Mouse (Mus musculus) Muller cell, postnatal 12 days (primary cell): ENCODE data around the gene Batf2.
"Not testable (repeated sequence)": the region's sequence is repeated elsewhere in the genome, so short reads cannot be mapped to it uniquely, and the experiment has no call there.

ENCODE experiments used
- DNase-seq: peaks from one replicate; pipeline ENCODE4 v3.0.0-alpha.2; 2015; ENCODE audit errors: inconsistent ontology term

Batf2 gene

GRCm38 (mm10) chr19:6132171-6132827 is 8.5 kb upstream of the Batf2 start:
- no peak for DNase-seq

GRCm38 (mm10) chr19:6133197-6133596 is 7.6 kb upstream of the Batf2 start:
- not testable (repeated sequence) for DNase-seq

DNA sequence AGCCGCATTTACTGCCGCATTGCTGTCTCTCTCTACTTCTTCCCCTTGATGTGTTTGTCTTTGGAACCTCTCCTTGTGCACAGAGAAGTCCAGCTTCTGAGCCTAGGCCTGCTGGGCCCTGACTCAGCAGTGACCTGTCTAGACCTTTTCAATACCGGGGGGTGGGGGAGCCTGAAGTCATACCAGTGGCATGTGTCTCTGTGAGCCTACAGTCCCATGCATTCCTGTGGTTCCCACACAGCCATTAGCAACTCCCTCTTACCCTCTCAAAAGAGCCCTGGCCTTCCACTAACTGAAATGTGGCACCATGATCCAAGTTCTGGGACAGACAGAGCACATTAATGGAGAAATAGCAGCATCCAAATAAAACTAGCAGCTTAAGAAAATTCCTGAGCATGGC is 4.4 kb upstream of the Batf2 start:
- DNase-seq = peak; percentile 98

DNA sequence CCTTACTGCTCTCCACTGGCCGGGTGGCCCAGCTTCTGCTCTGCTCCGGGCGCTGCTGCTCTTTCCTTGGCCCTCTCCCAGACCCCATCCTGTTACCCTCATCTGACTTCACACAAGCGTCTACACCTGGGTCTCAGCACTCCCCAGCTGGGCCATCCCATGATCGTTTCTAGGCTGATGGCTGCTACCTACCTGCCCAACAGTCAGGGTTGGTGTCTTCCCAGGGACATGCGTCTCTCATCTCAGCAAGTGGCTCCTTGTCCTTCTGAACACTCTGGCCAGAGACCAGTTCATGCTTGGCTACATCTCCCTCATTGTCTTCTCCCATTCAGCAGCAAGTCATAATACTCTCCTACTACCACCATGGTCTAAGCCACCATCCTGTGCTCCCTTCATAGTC is 1.1 kb upstream of the Batf2 start:
- DNase-seq = no peak

- no peak for DNase-seq
Observed at GRCm38 (mm10) chr19:6140374-6140677, 457 bp upstream of the Batf2 start.

- DNase-seq = peak; percentile 92
Observed at GRCm38 (mm10) chr19:6141394-6141749, 589 bp downstream of the Batf2 start, which contains the start of gene Arl2. Gene Arl2, minus strand, starts transcription at chr19:6141548.

- no peak for DNase-seq
Observed at GRCm38 (mm10) chr19:6144842-6145241, 4.1 kb downstream of the Batf2 start.

GRCm38 (mm10) chr19:6155174-6155573 is 14.4 kb downstream of the Batf2 start:
- DNase-seq = no peak

- no peak for DNase-seq
Observed at GRCm38 (mm10) chr19:6156372-6156771, 15.6 kb downstream of the Batf2 start.

- DNase-seq = peak; percentile 48
Observed at GRCm38 (mm10) chr19:6157220-6157619, 16.4 kb downstream of the Batf2 start.

- DNase-seq = no peak
Observed at GRCm38 (mm10) chr19:6163872-6164547, 23.2 kb downstream of the Batf2 start.

DNA sequence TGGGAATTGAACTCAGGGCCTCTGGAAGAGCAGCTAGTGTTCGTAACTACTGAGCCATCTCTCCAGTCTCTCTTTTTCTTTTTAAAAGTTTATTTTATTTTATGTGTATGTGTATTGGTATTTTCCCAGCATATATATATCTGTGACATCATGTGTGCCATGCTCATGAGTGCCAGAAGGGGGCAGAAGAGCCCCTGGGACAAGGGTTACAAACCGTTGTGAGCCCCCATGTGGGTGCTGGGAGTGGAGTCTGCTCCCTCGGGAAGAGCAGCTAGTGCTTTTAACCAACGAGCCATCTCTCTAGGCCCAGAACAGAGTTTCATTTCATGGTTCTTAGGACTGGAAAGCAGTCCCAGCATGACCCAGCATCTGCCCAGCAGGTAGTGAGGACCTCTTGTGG is 26.0 kb downstream of the Batf2 start:
- no peak for DNase-seq

GRCm38 (mm10) chr19:6171215-6171614 is 30.4 kb downstream of the Batf2 start:
- DNase-seq = no peak

GRCm38 (mm10) chr19:6174771-6175170 is 34.0 kb downstream of the Batf2 start:
- no peak for DNase-seq

DNA sequence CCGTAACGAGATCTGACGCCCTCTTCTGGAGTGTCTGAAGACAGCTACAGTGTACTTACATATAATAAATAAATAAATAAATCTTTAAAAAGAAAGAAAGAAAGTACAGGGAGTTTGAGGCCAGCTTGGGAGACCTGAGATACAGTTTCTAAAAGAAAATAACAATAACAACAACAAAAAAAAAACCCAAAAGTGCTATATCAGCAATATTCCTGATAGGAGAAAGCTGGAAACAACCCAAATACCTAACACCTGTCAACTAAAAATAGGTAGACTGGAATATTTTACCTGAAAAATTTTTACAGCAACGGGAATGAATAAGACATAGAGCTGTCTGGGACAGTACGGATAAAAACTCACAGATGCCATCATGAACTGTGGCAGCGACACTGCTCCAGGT is 38.0 kb downstream of the Batf2 start:
- no peak for DNase-seq

DNA sequence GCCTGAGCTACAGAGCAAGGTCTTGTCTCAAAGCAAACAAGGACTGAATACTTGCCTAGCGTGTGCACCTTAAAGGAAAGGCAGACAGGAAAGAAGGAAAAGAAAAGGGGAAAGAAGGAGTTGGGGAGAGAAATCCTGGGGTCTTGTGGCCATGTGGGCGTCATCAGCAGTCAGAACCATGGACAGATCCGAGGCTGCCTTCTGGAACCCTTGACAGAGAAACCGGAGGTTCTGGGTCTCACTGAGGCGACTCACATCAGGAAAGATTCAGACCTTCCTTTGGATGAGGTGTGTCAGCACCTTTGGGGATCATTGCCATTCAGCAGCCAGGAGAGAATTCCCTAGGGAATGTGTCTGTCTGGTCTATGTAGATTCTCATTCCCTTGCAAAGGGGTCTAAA is 40.8 kb downstream of the Batf2 start:
- DNase-seq = no peak

DNA sequence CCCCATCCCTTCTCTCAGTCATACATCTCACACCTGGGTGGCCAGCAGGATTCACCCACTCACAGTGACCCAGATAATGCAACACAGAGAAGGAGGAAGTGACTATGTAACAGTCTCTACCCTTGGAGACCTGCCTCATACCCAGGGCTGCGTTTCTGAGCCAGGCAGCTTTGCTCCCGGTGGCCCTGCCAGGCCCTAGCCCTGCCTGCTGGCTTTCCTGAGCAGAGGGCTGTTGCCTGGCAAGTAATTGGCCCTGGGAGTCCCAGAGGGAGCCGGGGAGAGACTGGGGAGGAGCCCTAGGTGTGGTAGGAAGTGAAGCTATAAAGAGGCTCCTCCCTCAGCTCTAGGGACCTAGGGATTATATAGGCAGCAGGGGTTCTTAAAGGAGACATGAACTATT is 41.8 kb downstream of the Batf2 start:
- no peak for DNase-seq

DNA sequence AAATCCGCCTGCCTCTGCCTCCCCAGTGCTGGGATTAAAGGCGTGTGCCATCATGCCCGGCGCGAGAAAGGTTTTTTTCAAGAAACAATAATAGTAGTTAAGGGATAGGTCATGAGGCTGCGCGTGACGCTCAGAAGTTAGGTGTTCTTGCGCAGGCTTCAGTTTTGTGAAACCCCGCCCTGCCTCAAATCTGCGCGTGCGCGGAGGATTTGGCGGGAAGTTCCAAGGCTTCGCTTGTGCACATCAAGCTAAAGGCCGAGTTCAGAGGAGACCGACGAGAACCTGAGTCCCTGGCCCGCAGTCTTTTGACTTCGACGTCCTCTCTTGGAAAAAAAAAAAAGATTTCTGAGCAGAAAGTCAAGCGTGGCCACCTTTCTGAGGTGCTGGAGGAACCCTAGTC is 43.3 kb downstream of the Batf2 start, which contains the start of gene Majin:
TSS of gene Majin (plus strand) at position 258 of the 400 bp plus-strand sequence.
- DNase-seq = no peak

GRCm38 (mm10) chr19:6204265-6204664 is 63.5 kb downstream of the Batf2 start:
- no peak for DNase-seq

- peak; percentile 77 for DNase-seq
Observed at GRCm38 (mm10) chr19:6206716-6207115, 65.9 kb downstream of the Batf2 start.

DNA sequence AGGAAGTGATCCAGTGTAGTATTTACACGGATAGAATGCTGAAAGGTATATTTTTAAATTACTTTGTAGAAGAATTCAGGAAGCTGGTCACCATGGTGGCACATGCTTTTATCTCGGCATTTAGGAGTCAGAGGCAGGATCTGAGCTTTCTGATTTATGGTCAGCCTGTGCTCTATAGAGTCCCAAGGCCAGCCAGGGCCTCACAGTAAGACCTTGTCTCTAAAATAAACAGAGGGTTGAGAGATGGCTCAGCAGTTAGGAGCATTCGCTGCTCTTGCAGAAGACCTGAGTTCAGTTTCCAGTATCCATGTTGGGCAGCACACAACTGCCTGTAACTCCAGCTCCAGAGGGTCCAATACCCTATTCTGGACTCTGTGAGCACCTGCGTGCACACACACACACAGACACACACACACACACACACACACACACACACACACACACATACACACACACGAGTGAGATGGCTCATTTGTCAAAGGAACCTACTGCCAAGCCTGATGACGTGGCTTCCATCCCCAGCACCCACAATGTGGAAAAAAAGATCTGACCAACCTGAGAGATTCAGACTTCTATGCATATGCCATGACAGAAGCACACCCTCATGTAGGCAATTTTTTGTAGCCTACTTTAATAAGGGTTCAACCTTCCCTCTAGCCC is 75.4 kb downstream of the Batf2 start:
- DNase-seq = no peak

DNA sequence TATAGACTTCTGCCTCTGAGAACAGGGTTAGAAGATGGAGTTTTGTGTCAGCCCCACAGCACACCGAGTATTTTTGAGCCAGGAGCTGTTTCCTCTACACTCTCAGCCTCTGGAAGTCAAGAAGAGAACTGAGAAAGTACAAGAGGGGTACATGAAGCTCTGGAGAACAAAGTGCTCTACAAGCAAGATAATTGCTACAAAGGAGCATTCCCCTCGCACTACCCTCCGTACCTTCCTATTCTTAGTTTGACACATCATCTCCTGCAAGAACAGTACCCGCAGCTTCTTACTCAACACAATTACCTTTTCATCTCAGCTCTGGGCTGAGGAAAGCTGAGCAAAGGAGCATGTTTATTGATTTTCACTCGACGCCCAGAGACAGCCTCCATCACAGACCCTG is 77.8 kb downstream of the Batf2 start:
- DNase-seq = no peak
